Mouse (Mus musculus): ENCODE results near the gene Aqp3.

Aqp3 gene

GRCm38 (mm10) chr4:41063894-41064673, 33.9 kb downstream of the Aqp3 start:
- peak; percentile 59; the same call in 1 of the 2 replicates for ATAC-seq (ENCODE audit: low TSS enrichment)

DNA sequence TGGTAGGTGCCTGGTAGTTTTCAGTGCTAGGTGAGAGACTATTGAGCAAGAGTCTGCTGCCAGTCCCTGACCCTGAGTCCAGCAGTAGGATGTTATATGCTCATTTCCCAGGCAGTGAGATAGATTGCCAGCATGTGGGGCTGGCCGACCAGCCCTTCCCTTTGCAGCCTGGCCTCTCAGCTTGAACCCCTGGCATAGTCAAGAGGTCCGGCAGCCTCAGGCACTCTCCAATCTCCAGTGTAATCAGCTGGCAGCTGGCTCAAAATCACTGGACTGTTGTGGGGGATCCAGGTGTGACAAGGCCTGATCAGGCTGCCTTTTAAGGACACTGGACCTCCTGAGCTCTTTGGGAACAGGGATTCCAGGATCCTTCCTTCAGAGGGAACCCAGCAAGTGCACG, 34.6 kb downstream of the Aqp3 start:
- no peak for ATAC-seq (ENCODE audit: low TSS enrichment)

DNA sequence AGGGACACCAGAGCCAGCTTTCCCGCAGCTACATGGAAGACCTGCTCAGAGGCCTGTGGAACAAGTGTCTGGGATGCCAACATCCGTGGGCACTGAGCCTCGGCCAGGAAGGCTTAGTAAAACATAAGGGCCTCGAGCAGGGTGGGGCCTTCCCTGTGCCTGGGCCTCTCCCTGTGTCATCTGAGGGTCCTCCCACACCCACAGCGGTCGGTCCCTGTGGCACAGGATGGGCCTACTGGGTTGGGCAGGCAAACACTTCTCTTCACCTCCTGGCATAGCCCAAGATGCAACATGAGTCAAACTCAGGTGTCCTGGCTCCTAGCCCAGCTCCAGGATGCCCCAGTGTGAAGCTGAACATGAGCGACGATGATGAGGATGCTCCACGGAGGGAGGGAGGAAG, 40.6 kb downstream of the Aqp3 start:
- ATAC-seq (ENCODE audit: low TSS enrichment), result no peak

DNA sequence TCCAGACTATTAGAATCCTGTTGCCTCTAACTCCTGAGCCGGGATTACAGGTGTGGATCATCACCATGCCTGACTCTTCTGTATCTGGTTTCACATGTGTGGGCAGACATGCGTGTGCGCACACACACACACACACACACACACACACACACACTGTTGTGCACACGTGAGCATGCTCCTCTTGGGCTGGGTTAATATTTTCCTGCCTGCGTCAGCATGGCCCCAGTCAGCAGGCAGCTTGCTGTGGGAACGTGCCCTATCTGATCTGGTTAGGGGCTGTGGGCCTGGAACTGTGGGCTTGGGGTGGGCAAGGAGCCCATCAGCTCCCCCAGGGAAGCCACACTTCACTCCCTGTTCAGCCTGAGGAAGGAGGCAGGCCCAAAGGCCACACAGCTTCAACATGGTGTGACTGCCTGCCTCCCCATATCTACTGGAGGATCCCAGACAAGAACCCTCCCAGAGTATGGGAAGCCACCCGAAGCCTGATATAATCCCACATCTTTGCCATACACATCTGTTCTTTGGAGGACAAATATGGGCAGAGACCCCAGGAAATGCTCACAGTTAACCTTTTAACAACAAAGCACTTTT, 41.1 kb downstream of the Aqp3 start:
- no peak for ATAC-seq (ENCODE audit: low TSS enrichment)

- no peak for ATAC-seq (ENCODE audit: low TSS enrichment)
Measured at GRCm38 (mm10) chr4:41056253-41056652, 41.7 kb downstream of the Aqp3 start.

DNA sequence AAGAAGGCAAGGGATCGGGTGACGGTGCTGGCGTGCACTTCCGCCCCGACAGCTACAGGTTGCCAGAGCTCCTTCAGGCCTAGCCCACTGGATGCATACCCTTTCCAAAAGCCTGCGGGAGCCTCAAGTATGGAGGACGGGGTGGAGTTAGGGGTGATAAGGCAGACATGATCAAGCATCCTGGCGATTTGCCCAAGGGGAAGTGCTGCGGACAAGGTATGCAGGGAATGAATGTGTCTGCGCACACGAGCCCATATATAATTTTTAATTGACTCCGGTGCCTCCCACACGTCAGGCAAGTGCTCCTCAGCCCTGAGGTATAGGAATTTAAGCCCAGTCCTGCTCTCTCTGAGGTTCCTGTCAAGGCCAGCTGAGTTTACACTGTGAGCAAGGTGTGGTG, 42.9 kb downstream of the Aqp3 start:
- no peak for ATAC-seq (ENCODE audit: low TSS enrichment)

DNA sequence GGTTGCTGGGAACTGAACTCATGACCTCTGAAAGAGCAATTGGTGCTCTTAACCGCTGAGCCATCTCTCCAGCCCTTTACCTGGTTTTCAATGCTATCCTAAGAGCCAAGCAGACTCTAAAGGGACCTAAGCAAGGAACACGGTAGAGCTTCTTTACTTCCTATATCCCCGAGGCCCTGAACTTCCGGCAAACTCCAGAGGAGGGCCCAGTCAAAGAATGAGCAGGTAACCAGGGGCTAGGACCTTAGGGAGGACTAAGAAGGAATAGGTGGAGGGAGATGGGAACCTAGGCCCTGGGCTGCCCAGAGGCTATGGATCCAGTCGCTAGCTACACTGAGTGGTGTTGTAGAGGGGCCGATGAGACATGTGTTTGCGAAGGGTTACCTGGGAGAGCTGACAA, 46.2 kb downstream of the Aqp3 start:
- ATAC-seq (ENCODE audit: low TSS enrichment), result no peak

DNA sequence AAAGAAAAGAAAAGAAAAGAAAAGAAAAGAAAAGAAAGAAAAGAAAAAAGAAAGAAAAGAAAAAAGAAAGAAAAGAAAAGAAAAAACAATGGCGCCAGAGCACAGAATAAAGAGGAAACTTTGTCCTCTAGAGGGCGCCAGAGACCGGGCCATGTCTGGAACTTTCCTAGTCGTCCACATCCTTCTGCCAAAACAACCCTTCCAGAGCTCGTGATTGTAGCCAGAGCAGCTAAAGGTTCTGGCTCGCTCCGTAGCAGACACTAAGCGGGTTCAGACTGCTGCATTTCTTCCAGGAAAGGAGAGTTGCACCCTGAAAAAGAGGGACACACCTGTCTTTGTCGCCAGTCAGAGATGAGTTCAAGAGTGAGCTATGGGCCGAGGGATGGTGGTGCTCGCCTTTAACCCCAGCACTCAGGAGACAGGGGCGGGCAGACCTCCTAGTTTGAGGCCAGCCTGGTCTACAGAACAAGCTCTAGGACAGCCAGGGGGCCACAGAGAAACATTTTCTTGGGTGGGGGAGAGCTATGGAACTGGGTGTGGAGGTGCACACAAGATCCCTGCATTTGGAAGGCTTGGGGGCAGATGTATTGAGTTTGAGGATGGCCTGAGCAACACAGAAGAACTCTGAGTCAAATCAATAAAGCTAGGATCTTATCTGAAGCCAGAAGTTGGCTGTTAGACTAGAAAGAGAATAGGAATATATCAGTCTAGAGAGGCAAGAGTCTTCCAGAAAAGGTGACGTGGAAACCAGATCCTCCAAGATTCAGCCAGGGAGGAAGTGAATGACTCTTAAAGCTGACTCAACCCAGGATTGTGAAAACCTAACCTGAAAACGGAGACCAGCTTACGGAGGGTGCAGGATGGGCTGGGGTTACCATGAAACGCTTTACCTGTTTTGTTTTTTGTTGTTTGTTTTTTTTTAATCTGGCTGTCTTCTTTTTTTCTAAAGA, 47.0 kb downstream of the Aqp3 start:
- peak; percentile 95 for ATAC-seq (ENCODE audit: low TSS enrichment)

DNA sequence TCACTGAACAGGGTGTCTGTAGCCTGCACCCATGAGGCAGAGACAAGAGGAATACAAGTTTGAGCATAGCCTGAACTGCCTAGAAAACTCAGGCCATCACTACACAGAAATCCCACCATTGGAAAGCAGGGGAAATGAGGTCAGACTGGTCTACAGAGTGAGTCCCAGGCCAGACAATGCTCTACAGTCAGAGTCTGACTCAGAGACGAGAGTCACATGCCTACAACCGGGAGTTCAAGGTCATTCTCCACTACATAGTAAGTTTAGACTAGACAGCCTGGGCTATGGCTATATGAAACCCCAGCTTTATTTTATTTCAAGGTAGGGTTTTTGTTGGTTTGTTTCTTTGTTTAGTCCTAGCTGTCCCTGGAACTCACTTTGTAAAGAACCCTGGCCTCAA, 49.1 kb downstream of the Aqp3 start:
- no peak for ATAC-seq (ENCODE audit: low TSS enrichment)

DNA sequence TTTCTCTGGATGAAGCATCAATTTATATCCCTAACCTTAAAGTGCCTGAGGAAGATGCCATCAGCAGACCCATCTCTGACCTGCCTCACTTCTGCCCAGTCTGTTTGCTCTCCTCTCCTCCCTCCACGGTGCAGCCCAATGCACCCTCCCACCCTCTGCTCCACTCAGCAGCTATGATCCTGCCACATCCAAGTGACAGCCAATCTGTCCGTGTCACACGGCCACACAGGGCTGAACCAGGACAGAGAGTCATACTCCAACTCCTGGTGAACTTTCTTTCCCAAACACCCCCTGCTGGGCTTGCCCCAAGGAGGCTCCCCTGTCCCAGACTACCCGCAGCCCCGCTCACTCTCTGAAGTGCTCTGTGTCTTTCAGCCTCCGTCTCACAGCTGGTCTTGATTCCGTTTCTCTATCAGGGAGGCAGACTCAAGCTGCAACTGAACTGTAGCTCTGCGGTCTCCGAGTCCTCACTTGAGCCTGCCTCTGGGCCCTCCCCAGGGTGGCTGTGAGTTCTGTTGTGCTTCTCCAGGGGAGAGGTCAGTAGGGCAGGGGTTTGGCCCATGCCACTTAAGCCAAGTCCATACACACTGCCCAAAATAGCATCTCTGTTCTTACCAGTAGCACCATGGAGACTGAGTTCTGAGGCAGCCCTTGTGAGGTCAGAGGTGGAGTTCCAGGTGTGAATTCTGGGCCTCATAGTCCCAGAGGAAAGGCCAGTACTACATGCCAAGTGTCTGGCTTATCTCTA, 50.3 kb downstream of the Aqp3 start, which contains the start of gene Aqp7:
Gene Aqp7, minus strand, starts transcription at position 616 of the 748 bp plus-strand sequence.
- ATAC-seq (ENCODE audit: low TSS enrichment), result no peak

- ATAC-seq (ENCODE audit: low TSS enrichment), result no peak
Measured at GRCm38 (mm10) chr4:41046254-41046795, 51.7 kb downstream of the Aqp3 start.

GRCm38 (mm10) chr4:41045288-41045687, 52.7 kb downstream of the Aqp3 start:
- no peak for ATAC-seq (ENCODE audit: low TSS enrichment)

DNA sequence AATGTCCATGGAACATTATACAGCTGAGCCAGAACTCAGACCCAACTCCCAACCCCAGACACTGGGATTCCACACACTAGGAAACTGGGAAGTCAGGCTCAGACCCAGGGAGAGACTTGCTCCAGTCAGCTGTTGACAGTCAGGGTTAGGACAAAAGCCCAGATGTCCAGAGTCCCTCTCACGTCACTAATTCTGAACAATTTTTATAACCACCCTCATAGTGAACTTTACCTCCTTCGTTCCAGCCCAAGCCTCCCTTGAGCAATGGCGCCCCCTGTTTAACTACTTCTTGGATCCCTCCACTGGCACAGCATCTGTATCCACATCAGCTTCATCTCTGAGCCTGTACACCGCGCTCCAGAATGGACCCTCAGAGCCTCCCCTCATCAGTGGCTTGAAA, 54.0 kb downstream of the Aqp3 start:
- ATAC-seq (ENCODE audit: low TSS enrichment), result no peak

DNA sequence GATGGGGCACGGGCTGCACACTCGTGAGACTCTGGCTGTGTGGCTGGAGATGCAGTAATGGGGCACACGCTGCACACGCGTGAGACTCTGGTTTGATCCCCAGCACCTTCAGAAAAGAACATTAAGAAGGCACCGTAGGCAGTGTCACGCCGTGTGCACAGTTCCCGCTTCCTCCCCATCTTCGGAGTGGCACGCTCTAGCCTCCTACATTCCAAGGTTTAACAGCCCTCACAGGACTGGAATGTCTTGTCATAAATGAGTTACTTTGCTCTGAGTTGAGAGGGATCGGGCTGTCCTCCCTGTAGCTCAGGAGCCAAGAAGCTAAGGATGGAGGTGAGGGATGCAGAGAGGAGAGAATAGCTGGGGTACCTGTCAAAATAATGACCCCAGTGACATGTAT, 55.1 kb downstream of the Aqp3 start:
- ATAC-seq (ENCODE audit: low TSS enrichment), result no peak

Measured in frontal cortex, adult (tissue).